Mouse (Mus musculus) bone marrow, adult 2 months (tissue): ENCODE measurements around the gene Mxra8. TPM values are rescaled to one million over a fixed set of nuclear protein-coding genes. Genes with fewer than 3 reads are reported as not detected.

Experiments
- H3K27ac ChIP-seq: fragments of 200-500 bp; 2 replicates; pipeline ENCODE4 v1.5.1; 2012; ENCODE audit warnings: low read depth, mild to moderate bottlenecking, control low read depth, inconsistent platforms, low read length; ENCODE audit not compliant: control insufficient read depth, poor library complexity, insufficient read depth
- H3K4me1 ChIP-seq: fragments of 200-500 bp; 2 replicates; pipeline ENCODE4 v1.6.1; 2011; ENCODE audit warnings: low read length; ENCODE audit not compliant: control insufficient read depth, insufficient read depth
- H3K4me3 ChIP-seq: fragments of 200-500 bp; replicated peaks from 2 replicates; pipeline ENCODE3; 2011; ENCODE audit warnings: mild to moderate bottlenecking, low read depth, low read length, control low read depth; ENCODE audit not compliant: control insufficient read depth
- CTCF ChIP-seq: fragments of 200-500 bp; IDR thresholded peaks from 2 replicates; pipeline ENCODE4 v1.5.1; 2011; ENCODE audit warnings: low read length, control low read depth; ENCODE audit not compliant: control insufficient read depth, insufficient read depth
- POLR2A ChIP-seq: fragments of 200-500 bp; IDR thresholded peaks from 2 replicates; pipeline ENCODE4 v1.6.1; 2011; ENCODE audit warnings: low read depth, mild to moderate bottlenecking, control low read depth, low read length, borderline replicate concordance; ENCODE audit not compliant: control insufficient read depth
- WGBS: fragments of 180-500 bp; shearing (Covaris S2); methylation state at CpG from one replicate; pipeline ENCODE4 v1.1.7; 2018; 5-methylcytosine and 5-hydroxymethylcytosine counted together
- polyA plus RNA-seq: library from polyadenylated mRNA; stranded (reverse); fragments of >200 nt; gene quantifications from 2 replicates; pipeline ENCODE4 v1.2.4, GENCODE M21; 2011; ENCODE audit warnings: low replicate concordance; ENCODE audit not compliant: missing spikeins, insufficient read depth, insufficient read length

The Mxra8 gene
- polyA plus RNA-seq, 1 experiment, result 8.1 TPM

GRCm38 (mm10) chr4:155831831-155832230 lies 7.6 kb upstream of the Mxra8 start:
- peak overlapping the region; percentile 96 for H3K4me3 ChIP-seq
- WGBS, result under 1% methylated on average over 25 of the region's 25 CpGs
- peaks cover 4% of the 10 kb centered on the region for H3K4me1 ChIP-seq
- TF ChIP-seq POLR2A, result no peak
- no peak for TF ChIP-seq CTCF
- peak overlapping the region; percentile 91 for H3K27ac ChIP-seq

DNA sequence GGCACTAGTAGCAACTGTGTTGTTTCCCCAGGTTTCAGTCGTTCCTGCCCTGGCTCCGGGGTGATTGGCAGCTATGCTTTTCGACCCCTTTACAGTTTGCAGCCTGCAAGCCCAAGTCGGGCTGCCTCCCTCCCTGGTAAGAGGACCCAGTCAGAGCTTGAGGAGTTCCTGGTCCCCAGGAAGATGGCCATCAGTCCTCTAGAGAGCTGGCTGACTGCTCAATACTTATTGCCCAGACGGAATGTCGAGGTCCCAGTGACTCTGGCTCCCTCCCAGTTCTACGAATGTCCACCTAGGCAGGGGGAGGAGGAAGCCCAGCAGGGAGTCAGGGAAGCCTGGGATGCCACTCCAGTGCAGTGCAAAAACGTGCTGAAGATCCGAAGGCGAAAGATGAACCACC lies 7.2 kb upstream of the Mxra8 start:
- H3K4me3 ChIP-seq, result peak overlapping the region; percentile 96
- WGBS, result 49% methylated on average over 10 of the region's 10 CpGs
- H3K4me1 ChIP-seq, result peaks cover 4% of the 10 kb centered on the region
- H3K27ac ChIP-seq, result peak overlapping the region; percentile 91; the same call in 1 of the 2 replicates
- TF ChIP-seq POLR2A (no peak), CTCF (no peak)

GRCm38 (mm10) chr4:155833234-155833633 lies 6.2 kb upstream of the Mxra8 start:
- WGBS, result 51% methylated on average over 4 of the region's 4 CpGs
- Histone ChIP-seq H3K4me3 (peak overlapping the region; percentile 24), H3K27ac (peak overlapping the region; percentile 34; the same call in 1 of the 2 replicates), H3K4me1 (peaks cover 6% of the 10 kb centered on the region)
- TF ChIP-seq CTCF (no peak), POLR2A (no peak)

DNA sequence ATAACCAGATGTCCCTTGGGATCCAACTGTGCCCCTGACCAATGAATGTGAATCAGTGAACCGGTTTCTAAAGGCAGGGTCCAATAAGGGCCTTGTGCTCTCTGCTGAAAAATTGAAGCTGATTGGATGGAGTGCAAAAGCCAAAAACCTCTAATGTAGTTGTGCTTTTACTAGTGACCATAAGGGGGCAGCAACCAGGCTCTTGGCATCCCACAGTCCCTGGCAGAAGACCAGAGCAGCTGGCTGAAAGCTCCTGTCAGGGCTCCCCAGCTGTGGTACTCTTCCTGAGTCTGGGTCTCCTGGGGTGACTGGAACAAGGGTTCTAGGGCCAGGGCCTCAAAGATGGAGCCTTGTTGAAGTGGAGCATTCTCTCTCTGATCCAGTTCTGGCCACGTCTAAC lies 5.6 kb upstream of the Mxra8 start:
- whole genome bisulfite sequencing, result 34% methylated on average over 2 of the region's 2 CpGs

DNA sequence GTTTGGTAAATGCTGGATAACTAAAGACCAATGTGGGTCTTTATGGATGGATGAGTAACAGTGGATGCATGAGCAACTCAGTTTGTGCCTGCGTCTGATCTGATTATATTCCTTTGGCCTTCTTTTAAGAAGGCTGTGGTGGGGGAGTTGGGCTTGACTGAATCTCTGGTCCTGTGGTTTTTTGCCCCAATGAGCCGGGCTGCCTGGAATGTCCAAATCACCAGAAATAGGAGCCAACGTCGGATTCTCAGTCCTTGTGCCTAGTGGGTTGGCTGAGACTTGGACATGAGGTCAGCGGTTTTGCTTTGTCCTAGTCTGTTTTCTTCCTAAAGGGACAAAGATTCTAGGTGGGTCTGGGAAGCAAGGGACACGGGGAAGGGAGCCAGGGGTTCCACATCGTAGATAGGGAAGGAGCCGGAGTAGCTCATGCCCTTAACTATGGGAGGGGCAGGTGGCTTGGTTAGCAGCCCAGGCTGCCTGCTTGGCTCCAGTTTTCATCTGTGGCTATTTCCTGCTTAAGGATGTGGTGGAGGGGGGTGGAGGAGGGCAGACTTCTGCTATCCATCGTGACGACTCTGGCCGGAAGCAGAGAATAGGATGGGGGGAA lies 2.0 kb upstream of the Mxra8 start:
- Histone ChIP-seq H3K4me1 (peaks cover 5% of the 10 kb centered on the region), H3K4me3 (no peak overlapping the region), H3K27ac (no peak overlapping the region)
- WGBS, result 19% methylated on average over 11 of the region's 11 CpGs
- TF ChIP-seq POLR2A (no peak), CTCF (no peak)

More for the DNA sequence above, 5.6 kb upstream of the Mxra8 start:
- TF ChIP-seq POLR2A (no peak), CTCF (peak; percentile 65)
- Histone ChIP-seq H3K4me1 (peaks cover 6% of the 10 kb centered on the region), H3K27ac (no peak overlapping the region), H3K4me3 (no peak overlapping the region)

DNA sequence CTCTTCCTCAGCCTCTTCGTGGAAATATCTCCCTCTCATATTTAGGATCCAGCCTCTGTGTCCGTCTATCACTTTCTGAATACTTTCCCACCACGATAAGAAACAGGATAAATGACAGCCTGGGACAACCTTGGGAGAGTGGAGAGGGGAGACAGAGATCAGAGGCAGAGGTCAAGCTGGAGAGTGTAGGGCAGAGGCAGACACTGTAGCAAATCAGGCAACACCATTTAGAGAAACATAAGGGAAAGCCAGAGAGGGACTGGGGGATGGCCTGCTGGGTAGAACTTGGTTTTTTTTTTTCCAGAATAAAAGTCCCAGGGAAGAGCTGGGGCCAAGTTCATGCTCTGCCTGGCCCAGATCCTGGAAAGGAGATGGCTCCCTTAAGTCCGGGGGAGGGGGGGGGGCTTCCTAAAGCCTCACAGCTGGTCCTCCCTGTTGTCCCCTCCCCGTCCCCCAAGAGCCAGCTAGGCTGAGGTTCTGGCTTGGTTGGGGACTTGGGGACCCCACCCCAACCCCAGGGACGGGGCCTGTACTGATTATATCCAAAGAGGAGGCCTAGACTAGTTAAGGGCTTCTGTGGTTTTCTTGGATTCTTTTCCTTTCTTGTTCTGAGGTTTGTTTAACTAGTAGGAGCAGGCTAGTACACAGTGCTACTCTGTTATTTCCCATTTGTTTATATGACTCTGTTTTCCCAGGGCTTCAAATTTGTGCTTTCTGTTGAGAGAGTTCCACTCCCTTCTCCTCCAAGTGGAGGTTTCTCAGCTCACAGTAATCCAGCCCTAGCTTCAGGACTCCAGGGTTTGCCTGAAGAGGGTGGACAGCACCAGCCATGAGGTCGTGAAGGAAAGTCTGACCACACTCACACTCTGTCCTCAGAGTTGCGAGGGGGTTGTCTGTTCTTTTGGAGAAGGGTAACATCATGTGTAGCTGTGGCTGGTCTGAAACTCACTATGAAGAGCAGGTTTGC lies 1.0 kb upstream of the Mxra8 start:
- 55% methylated on average over 8 of the region's 8 CpGs for WGBS
- no peak overlapping the region for H3K27ac ChIP-seq
- no peak overlapping the region for H3K4me3 ChIP-seq
- H3K4me1 ChIP-seq, result peaks cover 1% of the 10 kb centered on the region; the same call in 1 of the 2 replicates
- TF ChIP-seq POLR2A (no peak), CTCF (no peak)

- WGBS, result 21% methylated on average over 8 of the region's 8 CpGs
- peak overlapping the region; percentile 3; the same call in 1 of the 2 replicates for H3K27ac ChIP-seq
- H3K4me3 ChIP-seq, result peak overlapping the region; percentile 57
- H3K4me1 ChIP-seq, result peaks cover 1% of the 10 kb centered on the region; the same call in 1 of the 2 replicates
- no peak for TF ChIP-seq CTCF
- TF ChIP-seq POLR2A, result no peak
Measured at GRCm38 (mm10) chr4:155840076-155841002, 859 bp downstream of the Mxra8 start.
